Mouse (Mus musculus) lung, postnatal 0 days (tissue): Measurements from ENCODE around the gene Vsir. TPM values are rescaled to one million over a fixed set of nuclear protein-coding genes. Genes with fewer than 3 reads are reported as not detected.

Experiments
- ATAC-seq: fragments of 200-750 bp; cut with Nextera tagmentation; 2 replicates; pipeline ENCODE4 v1.8.0; 2017; ENCODE audit warnings: moderate library complexity
- DNase-seq: peaks from one replicate; pipeline ENCODE4 v3.0.0-alpha.2; 2016; ENCODE audit warnings: low spot score
- H3K27ac ChIP-seq: fragments of 300-500 bp; sonication (generic); 2 replicates; pipeline ENCODE4 v1.5.1; 2014; ENCODE audit warnings: antibody characterized with exemption, mild to moderate bottlenecking, low read length, mixed read lengths
- H3K27me3 ChIP-seq: fragments of 300-500 bp; sonication (generic); replicated peaks from 2 replicates; pipeline ENCODE4 v1.6.1; 2014; ENCODE audit warnings: low read length, mixed read lengths; ENCODE audit not compliant: insufficient read depth
- H3K36me3 ChIP-seq: fragments of 300-500 bp; sonication (generic); 2 replicates; pipeline ENCODE4 v1.6.1; 2014; ENCODE audit warnings: low read length, mixed read lengths; ENCODE audit not compliant: insufficient read depth
- H3K4me1 ChIP-seq: fragments of 300-500 bp; sonication (generic); 2 replicates; pipeline ENCODE4 v1.6.1; 2014; ENCODE audit warnings: antibody characterized with exemption, low read depth, low read length, mixed read lengths; ENCODE audit not compliant: insufficient read depth
- H3K4me2 ChIP-seq: fragments of 300-500 bp; sonication (generic); replicated peaks from 2 replicates; pipeline ENCODE4 v1.6.1; 2014; ENCODE audit warnings: low read depth, mild to moderate bottlenecking, low read length, moderate library complexity, mixed read lengths
- H3K4me3 ChIP-seq: fragments of 300-500 bp; sonication (generic); 2 replicates; pipeline ENCODE4 v1.5.1; 2014; ENCODE audit warnings: low read depth, low read length
- H3K9ac ChIP-seq: fragments of 300-500 bp; sonication (generic); replicated peaks from 2 replicates; pipeline ENCODE4 v1.6.1; 2014; ENCODE audit warnings: low read depth, mild to moderate bottlenecking
- H3K9me3 ChIP-seq: fragments of 300-500 bp; sonication (generic); 2 replicates; pipeline ENCODE4 v1.6.1; 2016; ENCODE audit warnings: low read length, mixed read lengths
- CTCF ChIP-seq: IDR thresholded peaks from 2 replicates; pipeline ENCODE4 v1.5.1; 2016; ENCODE audit warnings: antibody characterized with exemption, mild to moderate bottlenecking
- EP300 ChIP-seq: IDR thresholded peaks from 2 replicates; pipeline ENCODE4 v1.6.1; 2016; ENCODE audit warnings: antibody characterized with exemption, mild to moderate bottlenecking, control low read depth
- WGBS: fragments of 180-500 bp; shearing (Covaris S2); extraction: QIAGEN DNeasy Blood & Tissue Kit; methylation state at CpG from one replicate; pipeline ENCODE4 v1.1.7; 2014; 5-methylcytosine and 5-hydroxymethylcytosine counted together
- polyA plus RNA-seq: library from polyadenylated mRNA; unstranded; fragments of >200 nt; fragmentation: Nextera tagmentation; extraction: Ambion mirVana; gene quantifications from 2 replicates; pipeline ENCODE4 v1.2.1, GENCODE M21; 2015

The Vsir gene
- polyA plus RNA-seq, 1 experiment from 2014 or later: 19.7 TPM

DNA sequence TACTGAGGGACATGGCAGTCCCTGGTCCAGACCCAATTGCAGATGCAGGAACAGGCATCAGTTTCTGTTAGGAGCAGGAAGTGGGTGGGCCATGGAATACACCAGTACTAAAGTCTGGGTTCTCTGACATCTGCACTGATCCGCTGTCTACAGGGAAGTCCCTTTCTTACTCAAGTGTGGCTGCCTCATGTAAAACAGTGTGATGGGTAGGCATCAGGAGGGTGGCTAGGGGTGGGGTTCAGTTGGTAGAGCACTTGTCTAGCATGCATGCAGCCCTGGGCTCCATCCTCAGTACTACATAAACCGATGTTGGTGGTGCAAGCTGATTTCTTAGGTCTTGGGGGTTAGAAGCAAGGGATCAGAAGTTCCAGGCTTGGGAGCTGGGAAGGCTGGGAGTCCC lies 67.1 kb downstream of the Vsir start:
- Histone ChIP-seq H3K27ac (no peak overlapping the region), H3K4me3 (no peak overlapping the region), H3K27me3 (no peaks in the 10 kb centered on the region), H3K9me3 (no peaks in the 10 kb centered on the region), H3K36me3 (no peaks in the 10 kb centered on the region), H3K4me1 (no peaks in the 10 kb centered on the region), H3K4me2 (no peak overlapping the region), H3K9ac (no peak overlapping the region)
- WGBS: 70% methylated on average over 2 of the region's 2 CpGs
- TF ChIP-seq CTCF (no peak), EP300 (no peak)
- ATAC-seq: no peak
- no peak for DNase-seq

DNA sequence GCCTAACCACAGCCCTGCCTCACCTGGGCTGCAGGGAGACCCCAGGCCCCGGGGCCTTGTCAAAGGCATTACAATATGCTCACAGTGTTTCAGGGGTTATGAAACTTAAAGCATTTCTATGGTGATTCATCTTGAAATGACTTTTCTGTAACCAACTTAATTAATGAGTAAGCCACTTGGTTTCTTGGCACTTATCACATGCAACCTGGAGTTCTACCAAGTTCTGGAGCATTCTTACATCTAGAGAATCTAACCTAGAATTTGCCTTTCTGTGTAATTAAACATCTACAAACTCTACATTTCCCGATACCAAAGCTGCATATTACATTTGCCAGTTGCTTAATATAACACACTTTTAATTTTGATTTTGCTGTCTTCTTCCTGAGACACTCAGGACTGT lies 70.4 kb downstream of the Vsir start:
- H3K4me2 ChIP-seq: no peak overlapping the region
- H3K4me3 ChIP-seq: no peak overlapping the region
- H3K36me3 ChIP-seq: no peaks in the 10 kb centered on the region
- 65% methylated on average over 2 of the region's 2 CpGs for whole genome bisulfite sequencing
- no peaks in the 10 kb centered on the region for H3K27me3 ChIP-seq
- no peaks in the 10 kb centered on the region for H3K4me1 ChIP-seq
- H3K27ac ChIP-seq: no peak overlapping the region
- H3K9ac ChIP-seq: no peak overlapping the region
- no peaks in the 10 kb centered on the region for H3K9me3 ChIP-seq
- ATAC-seq (no peak), DNase-seq (no peak)
- TF ChIP-seq CTCF: no peak
- no peak for TF ChIP-seq EP300

DNA sequence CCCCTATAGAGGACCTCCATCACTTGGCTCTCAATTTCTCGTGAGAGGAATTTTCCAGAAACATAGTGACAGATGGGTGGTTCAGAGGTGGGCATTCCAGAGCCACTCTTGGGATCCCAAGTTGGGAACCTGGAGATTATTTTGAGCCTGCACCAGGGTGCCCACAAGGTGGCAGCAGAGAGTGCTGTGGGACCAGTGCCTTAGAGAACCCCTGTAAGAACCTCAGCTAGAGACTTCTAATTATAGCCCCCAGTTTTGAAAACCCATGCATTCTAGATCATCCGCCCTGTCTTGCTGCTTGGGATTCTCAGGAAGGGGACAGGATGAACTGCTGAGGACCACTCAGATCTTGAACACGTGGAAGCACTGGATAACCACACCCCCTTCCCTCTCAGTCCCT lies 71.5 kb downstream of the Vsir start:
- H3K9ac ChIP-seq: no peak overlapping the region
- peak; percentile 71 for DNase-seq

DNA sequence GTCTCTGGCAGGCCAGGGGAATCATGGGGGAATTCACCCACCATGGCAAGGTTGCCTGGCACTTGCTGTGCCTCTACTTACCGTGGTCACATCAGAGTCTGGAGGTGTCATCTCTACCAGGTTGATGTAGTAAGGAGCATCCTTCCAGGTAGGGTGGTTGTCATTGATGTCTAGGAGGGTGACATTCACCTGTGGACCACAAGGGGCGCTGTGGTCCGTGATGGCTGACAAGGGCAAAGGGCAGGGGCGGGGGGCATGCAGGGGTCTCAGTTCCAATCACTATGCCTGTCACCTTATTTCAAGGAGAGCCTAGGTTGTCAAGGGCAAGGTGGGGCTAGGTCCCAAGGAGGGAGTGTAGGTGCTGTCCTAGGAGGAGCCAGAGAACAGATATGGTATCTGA lies 73.0 kb downstream of the Vsir start:
- no peaks in the 10 kb centered on the region for H3K9me3 ChIP-seq
- H3K4me2 ChIP-seq: no peak overlapping the region
- no peaks in the 10 kb centered on the region for H3K36me3 ChIP-seq
- WGBS: 22% methylated on average over 4 of the region's 4 CpGs
- no peak overlapping the region for H3K27ac ChIP-seq
- H3K9ac ChIP-seq: no peak overlapping the region
- TF ChIP-seq CTCF (peak; percentile 61), EP300 (no peak)
- no peaks in the 10 kb centered on the region for H3K27me3 ChIP-seq
- no peaks in the 10 kb centered on the region for H3K4me1 ChIP-seq
- no peak overlapping the region for H3K4me3 ChIP-seq
- ATAC-seq (no peak), DNase-seq (no peak)

More for the DNA sequence above, 71.5 kb downstream of the Vsir start:
- WGBS: 9% methylated on average over 3 of the region's 3 CpGs
- H3K4me3 ChIP-seq: no peak overlapping the region
- no peaks in the 10 kb centered on the region for H3K27me3 ChIP-seq
- H3K4me1 ChIP-seq: no peaks in the 10 kb centered on the region
- no peaks in the 10 kb centered on the region for H3K36me3 ChIP-seq
- peak; percentile 79 for TF ChIP-seq CTCF
- TF ChIP-seq EP300: no peak
- peak; percentile 16; the same call in 1 of the 2 replicates for ATAC-seq
- H3K9me3 ChIP-seq: no peaks in the 10 kb centered on the region
- H3K27ac ChIP-seq: no peak overlapping the region
- no peak overlapping the region for H3K4me2 ChIP-seq

Other genes starting within 250 kb of the Vsir start
- gene Spock2, start 240.6 kb upstream of the Vsir start, polyA plus RNA-seq: 42.8 and 45.6 TPM in 2 replicates
- 1.8 TPM in 2 replicates for gene Chst3, start 127.6 kb upstream of the Vsir start, polyA plus RNA-seq
- gene Psap, start 69.2 kb upstream of the Vsir start, polyA plus RNA-seq: 120 and 128 TPM in 2 replicates
- 2.3 and 3.2 TPM in 2 replicates for gene Gm17455, start 52.9 kb downstream of the Vsir start, polyA plus RNA-seq